Mouse (Mus musculus) adrenal gland, postnatal 25 days (tissue): ENCODE measurements at regions not wholly inside any gene's neighbourhood (a gene's known extent, or its start where the extent isn't known, plus 50 kb on each side); places are given as distances from the start of the nearest gene placed in this dataset.

ENCODE experiments used
- DNase-seq: peaks from one replicate; pipeline ENCODE4 v3.0.0; 2021; ENCODE audit warnings: mixed read lengths

DNA sequence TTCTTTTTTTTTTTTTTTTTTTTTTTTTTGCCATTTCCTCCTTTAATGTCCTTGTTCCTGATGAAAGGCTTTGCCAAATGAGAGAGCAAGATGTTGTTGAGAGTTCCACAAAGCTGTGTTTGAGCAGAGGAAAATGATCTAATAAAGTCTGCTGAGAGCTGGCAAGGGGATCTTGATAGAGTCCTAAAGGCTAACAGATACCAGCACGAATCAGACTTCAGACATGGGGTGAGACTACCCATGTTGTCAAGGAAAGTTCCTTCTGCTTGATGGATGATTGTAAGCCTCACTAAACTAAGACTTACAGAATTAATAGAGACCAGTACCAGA is 665.2 kb upstream of the Fam92a start:
- DNase-seq = no peak

DNA sequence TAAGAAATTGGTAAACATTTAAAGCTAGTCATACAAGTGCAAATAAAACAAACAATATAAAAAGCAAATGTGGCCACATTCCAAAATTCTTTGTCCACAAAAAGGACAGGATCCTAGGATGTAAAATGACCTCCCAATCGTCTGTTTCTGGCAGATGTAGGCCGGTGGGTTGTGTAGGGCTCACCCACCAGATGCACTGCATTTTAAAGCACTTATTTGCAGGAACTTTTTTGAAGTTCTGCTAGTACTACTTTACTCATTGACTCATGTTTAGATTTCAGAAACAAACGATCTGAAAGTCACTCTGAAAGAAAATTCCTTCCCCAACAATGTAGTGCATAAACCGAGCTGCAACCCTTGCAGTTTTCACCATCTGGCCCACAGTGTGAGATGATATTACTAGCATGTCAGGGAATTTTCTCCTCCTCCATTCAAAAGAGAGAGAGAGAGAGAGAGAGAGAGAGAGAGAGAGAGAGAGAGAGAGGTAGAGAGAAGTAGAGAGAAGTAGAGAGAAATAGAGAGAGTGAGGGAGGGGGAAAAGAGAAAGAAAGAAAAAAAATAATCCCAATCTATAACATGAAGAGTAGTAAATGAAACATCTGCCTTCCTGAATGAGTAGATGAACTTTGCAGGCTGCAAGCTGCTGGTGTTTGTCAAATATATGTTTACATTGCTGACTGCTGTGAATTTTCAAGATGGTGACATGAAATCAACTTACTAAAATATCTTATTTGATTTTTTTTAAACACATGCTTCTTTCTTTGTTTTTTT is 664.7 kb upstream of the Fam92a start:
- no peak for DNase-seq

GRCm38 (mm10) chr4:12826419-12826818 is 654.6 kb upstream of the Fam92a start:
- no peak for DNase-seq

GRCm38 (mm10) chr4:12814251-12814650 is 642.4 kb upstream of the Fam92a start:
- no peak for DNase-seq

DNA sequence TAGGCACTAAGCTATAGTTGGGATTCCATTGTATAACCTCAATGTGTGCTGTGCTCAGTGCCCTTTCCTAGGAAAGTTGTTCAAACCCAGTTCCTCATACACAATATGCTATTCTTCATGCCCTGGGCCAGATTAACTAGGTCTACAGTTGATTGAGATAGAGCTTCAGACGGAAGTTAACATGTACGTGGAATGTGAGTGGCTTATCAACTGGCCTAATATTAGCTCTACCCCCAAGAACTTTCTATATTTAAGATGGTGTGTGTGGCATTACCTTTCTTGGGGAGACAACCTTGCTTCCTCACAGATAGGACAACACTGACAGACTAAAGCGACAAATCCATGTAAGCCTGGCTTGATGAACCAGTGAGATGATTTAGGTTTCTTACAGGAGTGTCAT is 629.4 kb upstream of the Fam92a start:
- DNase-seq = no peak

- DNase-seq = no peak
Observed at GRCm38 (mm10) chr4:12799564-12799963, 627.7 kb upstream of the Fam92a start.

DNA sequence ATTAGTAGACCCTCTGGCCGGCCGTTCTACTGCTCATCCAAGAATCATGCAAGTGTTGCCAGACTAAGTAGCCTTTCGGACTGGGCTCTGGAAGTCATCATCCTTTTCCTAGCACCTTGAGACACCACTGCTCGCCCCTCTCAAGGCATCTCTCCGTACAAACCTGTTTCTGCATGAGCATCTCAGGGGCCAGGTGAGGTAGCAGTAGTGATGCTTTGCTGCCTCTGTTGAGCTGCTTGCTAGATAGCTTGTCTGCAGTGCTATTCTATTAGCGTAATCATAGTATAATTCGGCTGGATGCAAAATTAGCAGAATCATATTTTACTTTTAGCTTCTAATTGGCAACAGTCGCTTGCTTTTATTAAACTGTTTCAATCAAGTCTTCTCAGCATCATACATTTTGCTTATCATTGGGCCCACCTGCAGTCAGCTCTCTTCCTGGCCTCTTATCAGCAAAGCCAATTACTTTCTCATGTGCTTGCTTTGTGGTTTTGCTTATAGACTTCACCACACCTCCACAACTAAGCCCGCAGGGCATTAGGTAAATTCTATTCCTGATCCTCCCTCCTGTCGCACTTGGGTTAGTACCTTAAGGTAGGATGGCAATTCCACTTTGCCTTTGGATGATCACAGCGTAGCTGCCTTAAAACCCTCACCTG is 621.1 kb upstream of the Fam92a start:
- DNase-seq = no peak

DNA sequence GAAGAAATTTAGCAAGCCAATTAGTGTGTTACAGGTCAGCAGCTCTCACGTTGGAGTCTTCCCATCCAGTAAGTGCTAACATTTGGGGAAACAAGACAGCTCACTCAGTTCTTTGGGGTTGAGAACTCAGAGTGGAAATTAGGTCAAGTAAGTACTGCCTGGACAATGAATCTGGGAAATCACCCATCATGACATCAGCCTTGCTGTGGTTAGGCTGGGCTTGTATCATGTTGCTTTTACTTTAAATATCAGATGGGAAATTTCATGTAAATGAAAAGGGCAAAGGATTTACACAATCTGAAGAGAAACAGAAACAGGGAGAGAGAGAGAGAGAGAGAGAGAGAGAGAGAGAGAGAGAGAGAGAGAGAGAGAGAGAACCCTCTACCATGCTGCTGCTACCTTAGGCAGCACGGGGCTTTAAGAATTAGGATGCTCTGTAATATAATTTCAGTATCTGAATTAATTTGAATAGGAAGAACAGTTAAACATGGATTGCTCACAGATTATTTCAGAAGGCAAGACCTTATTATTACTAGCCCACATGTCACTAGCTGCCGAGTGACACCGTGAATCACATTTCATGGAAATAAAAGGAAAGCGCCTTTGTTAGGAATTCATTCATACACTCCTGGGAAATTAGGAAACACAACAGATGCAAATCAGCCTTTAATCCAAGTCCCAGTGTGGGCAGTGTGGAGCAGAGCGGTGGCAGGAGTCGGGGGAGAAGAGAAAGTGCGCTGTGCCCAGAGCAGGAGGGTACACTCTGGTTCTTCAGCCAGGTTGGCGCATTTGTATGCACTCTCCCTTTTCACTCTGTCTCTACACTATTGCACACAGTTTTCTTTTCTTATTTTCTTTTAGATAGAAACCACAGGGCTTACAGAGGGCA is 620.2 kb upstream of the Fam92a start:
- DNase-seq = no peak

DNA sequence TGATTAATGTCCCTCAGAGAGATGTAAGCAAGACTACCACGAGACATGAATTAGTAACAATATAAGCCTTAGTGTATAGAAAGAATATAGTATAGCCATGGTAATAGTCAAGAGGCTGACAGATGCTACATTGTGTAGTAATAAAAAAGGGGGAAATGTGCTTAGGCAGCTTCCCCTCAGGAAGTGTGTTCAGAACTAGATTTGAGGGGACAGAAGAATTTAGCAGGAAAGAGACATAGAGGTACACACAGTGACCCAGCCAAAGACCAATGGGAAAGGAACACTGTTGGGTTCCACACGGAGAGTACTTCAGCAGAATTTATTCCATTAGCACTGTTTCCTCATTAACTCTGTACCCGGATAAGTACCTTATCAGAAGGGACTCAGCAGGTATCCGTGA is 614.0 kb upstream of the Fam92a start:
- no peak for DNase-seq

DNA sequence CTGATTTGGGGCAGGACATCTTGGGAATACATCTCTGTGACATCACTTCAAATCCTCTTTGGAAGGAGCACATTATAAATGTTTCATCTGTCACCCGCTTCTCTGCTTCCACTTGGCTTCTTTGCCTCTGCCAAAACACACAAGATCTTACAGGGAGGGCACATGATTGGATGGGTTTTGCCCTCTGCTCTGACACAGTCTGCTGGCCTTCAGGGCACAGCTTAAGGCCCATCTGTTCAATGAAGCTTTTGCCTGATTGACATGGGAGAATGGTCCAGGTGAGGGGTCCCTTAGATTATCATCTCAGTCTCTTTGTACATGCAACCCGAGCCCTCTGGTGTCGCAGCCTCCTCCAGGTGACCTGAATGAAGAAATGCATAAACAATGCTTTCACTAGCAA is 612.7 kb upstream of the Fam92a start:
- no peak for DNase-seq

GRCm38 (mm10) chr4:12784068-12784467 is 612.3 kb upstream of the Fam92a start:
- no peak for DNase-seq

- no peak for DNase-seq
Observed at GRCm38 (mm10) chr4:12781969-12782904, 610.4 kb upstream of the Fam92a start.

- no peak for DNase-seq
Observed at GRCm38 (mm10) chr4:12780254-12780653, 608.4 kb upstream of the Fam92a start.

- DNase-seq = no peak
Observed at GRCm38 (mm10) chr4:12779211-12779610, 607.4 kb upstream of the Fam92a start.

- no peak for DNase-seq
Observed at GRCm38 (mm10) chr4:12778163-12778562, 606.3 kb upstream of the Fam92a start.

GRCm38 (mm10) chr4:12776217-12776578 is 604.4 kb upstream of the Fam92a start:
- DNase-seq = no peak

GRCm38 (mm10) chr4:12775524-12776216 is 603.9 kb upstream of the Fam92a start:
- no peak for DNase-seq

DNA sequence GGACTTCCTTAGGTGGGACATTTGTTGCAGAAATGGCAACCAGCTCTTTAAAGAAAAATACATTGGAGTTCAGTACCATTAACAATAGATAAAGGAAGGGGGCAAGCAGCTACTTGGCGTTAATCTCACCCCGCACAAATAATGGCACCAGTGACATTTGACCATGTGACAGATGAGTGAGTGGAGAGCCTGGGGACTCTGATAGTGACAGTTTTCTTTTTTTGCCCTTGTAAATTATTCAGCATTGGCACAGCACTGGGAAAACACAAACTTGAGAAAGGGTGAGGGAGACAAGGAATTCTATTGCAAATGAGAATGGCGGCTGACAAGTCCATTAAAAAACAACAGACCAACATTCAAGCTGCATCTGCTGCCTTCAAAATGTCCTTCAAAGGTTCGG is 603.3 kb upstream of the Fam92a start:
- DNase-seq = no peak

- no peak for DNase-seq
Observed at GRCm38 (mm10) chr4:12774671-12775070, 602.9 kb upstream of the Fam92a start.

DNA sequence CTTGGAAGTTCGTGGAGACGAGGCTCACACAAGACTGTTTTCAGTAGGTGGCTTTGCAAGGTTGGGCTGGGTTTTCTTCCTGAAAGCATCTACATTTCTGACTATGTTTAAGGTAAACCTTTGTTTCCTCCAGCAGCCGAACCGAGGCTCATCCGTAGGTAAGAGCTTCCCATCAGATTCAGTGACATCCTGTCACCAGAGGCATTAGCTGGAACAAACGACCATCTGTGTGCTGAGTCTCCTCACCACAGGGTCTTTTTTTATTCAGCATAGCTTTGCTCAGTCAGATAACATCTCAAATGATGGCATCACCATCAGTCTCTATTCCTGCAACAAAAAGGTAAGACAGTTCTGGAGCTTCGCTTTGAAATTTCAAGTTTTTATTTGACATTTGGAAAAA is 601.4 kb upstream of the Fam92a start:
- no peak for DNase-seq

DNA sequence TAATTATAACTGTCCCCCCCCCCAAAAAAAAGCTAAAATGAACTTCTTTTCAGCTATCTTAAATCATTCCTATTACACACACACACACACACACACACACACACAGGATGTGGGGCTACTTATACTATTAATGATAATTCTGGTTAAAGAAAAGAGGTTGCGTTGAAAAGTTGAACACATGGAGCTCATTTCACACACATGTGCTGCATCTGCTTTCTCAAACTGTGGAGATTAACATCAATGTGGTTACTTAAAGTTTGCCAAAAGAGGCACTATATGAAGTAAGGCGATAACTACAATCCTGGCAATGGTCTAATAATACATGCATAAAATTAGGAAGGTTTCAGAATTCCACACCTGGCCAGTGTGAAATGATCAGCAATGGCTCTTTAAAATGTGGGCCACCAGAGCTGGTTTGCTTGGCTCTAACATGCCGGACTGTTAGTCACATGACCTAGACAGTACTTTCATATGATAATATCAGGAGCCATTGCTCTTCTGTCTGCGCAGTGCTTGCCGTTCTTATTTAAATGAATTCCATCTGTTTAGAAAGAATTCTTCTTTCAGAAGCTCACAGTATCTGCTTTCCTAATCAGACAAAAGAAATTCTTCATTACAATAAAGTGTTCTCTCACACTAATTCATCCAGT is 598.4 kb upstream of the Fam92a start:
- no peak for DNase-seq
